Mouse (Mus musculus) left cerebral cortex, adult 8-10 months (tissue): ENCODE data around the gene Fam228b. TPM values are rescaled to one million over a fixed set of nuclear protein-coding genes. Genes with fewer than 3 reads are reported as not detected.

ENCODE experiments used
- total RNA-seq, 4 experiments: library from RNA; stranded (reverse); gene quantifications; 2 replicates each; pipeline ENCODE4 v1.2.4; 2022

Gene Fam228b
- total RNA-seq, 4 experiments from 2014 or later, result 17.6 to 20.0 (median 19.1) TPM

Other genes starting within 250 kb of the Fam228b start
- gene Itsn2, start 176.6 kb downstream of the Fam228b start, total RNA-seq, result 10 to 100 TPM; 65.5 to 75.0 (median 69.1) TPM
- gene Gm3625, start 176.3 kb downstream of the Fam228b start, total RNA-seq, result not detected
- gene Fam228a, start 30.8 kb downstream of the Fam228b start, total RNA-seq, result 1 to 10 TPM; 1.6 to 2.9 (median 2.1) TPM
- 10 to 100 TPM; 11.6 to 17.1 (median 13.1) TPM for gene Pfn4, start 245 bp downstream of the Fam228b start, total RNA-seq
- gene Sf3b6, start 48.3 kb upstream of the Fam228b start, total RNA-seq, result 10 to 100 TPM; 69.8 to 92.7 (median 81.2) TPM
- 10 to 100 TPM; 31.7 to 41.8 (median 39.3) TPM for gene Fkbp1b, start 72.3 kb upstream of the Fam228b start, total RNA-seq
- 10 to 100 TPM; 10.8 to 16.3 (median 13.0) TPM for gene Wdcp, start 74.0 kb upstream of the Fam228b start, total RNA-seq
- under 1 TPM; 0.66 to 0.89 (median 0.77) TPM for gene Mfsd2b, start 105.1 kb upstream of the Fam228b start, total RNA-seq
- gene Ubxn2a, start 138.4 kb upstream of the Fam228b start, total RNA-seq, result 10 to 100 TPM; 51.3 to 64.0 (median 57.8) TPM
- gene Atad2b, start 148.1 kb upstream of the Fam228b start, total RNA-seq, result 10 to 100 TPM; 30.1 to 35.9 (median 33.0) TPM